Mouse (Mus musculus) layer of hippocampus, postnatal 14 days (tissue): Measurements from ENCODE around the gene Svs6. TPM values are rescaled to one million over a fixed set of nuclear protein-coding genes. Genes with fewer than 3 reads are reported as not detected.
"Not testable (repeated sequence)": the region's sequence is repeated elsewhere in the genome, so short reads cannot be mapped to it uniquely, and the experiment has no call there.

Experiments
- DNase-seq, 2 experiments: peaks; one replicate each; pipeline ENCODE4 v3.0.0; 2021 to 2022; ENCODE audit warnings: low spot score in 2 of 2, mixed read lengths in 1 of 2
- long read RNA-seq, 2 experiments: library from polyadenylated mRNA; stranded (forward); transcript quantifications; one replicate each; pipeline ENCODE4 v2.0.0; 2021
- total RNA-seq, 2 experiments: library from RNA; stranded (reverse); gene quantifications; 2 replicates each; pipeline ENCODE4 v1.2.3; 2021

Gene Svs6
- total RNA-seq = not detected
- long read RNA-seq, experiment 1 = 0 reads
- long read RNA-seq, experiment 2 = 0 reads

DNA sequence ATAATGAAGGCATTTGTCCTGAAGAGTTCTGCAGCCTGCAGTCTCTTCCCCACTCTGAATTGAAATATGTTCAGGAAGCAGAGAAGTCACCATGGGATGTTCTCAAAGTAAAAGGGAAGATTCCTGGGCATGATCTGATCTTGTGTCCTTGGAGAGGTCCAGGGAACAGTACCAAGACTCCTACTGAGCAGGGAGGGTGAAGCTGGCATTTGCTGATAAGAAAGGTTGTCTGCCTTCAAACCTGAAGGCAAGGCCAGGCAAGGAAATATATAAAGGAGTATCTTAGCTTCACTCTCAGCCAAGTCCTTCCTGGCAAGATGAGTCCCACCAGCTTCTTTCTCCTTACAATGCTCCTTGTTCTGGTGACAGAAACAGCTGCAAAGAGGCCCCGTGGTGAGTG is at the start of gene Svs6:
Gene Svs6, plus strand, starts transcription at position 301 of the 400 bp plus-strand sequence.
- not testable (repeated sequence) for DNase-seq

DNA sequence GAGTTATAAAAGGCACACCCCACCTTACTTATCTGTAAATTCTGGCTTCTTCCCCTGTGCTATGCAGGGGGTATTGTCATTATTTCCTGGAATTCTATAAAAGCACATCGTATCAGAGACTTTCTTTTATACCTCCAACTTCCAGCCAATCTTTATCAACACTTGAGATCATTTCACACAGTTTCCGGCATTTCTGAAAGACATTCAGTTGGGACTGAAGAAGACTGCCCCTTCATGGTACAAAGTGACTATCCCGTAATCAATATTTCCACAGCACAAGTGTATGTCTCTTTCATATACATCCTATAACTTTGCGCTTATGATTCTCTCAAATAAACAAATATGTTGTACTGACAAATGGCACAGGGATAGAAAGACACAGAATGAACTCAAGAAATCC is 38.2 kb upstream of the Svs6 start, which contains the start of gene Svs4:
Gene Svs4, minus strand, starts transcription at position 101 of the 400 bp plus-strand sequence.
- DNase-seq = no peak

DNA sequence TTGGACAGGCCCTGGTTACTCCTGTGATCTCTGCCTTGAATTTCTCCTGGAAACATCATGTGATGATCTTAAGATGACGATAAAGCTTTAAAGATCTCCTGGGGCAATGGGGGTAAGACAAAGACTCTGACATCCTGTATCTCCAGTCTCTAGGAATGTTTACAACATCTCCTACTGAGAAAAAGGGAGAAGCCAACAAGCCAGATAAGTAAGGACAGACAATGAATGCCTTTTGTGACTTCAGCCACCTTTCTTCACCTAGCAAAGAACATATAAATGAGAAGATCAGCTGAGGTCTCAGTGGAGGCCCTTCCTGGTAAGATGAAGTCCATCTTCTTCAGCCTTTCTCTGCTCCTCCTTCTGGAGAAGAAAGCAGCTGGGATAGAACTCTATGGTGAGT is 27.6 kb upstream of the Svs6 start, which contains the start of gene Svs3a:
Gene Svs3a, plus strand, starts transcription at position 301 of the 400 bp plus-strand sequence.
- not testable (repeated sequence) for DNase-seq

DNA sequence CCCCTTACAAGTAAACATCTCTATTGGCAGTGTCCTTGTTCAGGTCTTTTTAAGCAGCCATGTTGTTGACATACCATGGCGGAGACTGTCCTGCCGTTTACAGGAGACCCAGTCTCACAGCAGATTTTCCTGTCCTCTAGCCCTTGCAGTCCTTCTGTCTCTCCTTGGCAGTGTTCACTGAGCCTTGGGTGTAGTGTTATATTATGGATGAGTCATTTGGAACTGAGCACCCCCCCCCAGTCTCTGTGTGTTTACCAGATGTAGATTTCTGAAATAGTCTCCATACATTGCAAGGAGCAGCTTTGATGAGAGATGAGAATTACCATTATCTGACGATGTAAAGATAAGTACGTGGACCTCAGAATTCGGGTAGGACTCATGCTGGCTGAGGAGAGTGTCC is 4.0 kb upstream of the Svs6 start:
- no peak for DNase-seq

DNA sequence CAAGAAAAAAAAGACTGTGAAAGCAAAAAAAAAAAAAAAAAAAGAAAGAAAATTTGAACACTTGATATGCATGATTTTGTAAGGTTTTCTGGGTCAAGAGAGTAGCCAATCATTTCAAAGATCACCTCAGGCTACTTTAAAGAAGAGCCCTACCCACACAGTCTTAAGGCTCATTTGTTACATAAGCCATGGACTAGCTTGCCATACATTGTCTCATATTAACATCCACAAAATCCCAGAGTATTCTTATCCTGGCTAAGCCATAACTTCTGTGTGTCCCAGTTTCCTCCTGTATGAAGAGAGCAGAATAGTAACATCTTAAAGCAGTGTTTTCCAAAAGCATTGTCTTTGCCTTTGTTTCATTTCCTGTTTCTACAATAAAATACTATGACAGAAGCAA is 1.1 kb upstream of the Svs6 start:
- DNase-seq = not testable (repeated sequence)

DNA sequence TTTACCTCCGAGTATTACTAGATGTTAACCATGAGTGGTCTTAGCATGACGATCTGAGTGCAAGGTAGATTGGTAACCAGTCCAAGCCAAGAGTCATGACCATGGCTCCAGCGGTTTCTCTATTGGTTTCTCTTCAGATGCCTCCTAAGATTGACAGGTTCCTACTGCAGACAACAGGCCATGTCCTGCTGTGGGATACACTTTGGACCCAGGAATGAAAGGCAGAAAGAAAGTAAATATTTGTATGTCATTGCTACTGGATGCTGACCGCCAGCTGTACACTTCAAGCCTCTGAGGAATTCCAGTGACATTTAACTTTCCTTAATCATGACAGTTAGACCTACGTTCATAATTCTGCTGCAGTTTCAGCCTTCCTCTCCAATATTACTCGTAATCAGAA is 4.4 kb downstream of the Svs6 start:
- no peak for DNase-seq

DNA sequence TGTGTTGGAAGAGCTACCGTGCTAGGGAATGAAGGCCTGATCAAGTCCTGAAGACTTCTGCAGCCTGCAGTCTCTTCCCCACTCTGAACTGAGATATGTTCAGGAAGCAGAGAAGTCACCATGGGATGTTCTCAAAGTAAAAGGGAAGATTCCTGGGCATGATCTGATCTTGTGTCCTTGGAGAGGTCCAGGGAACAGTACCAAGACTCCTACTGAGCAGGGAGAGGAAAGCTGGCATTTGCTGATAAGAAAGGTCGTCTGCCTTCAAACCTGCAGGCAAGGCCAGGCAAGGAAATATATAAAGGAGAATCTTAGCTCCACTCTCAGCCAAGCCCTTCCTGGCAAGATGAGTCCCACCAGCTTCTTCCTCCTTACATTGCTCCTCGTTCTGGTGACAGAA is 15.9 kb downstream of the Svs6 start, which contains the start of gene Svs5:
Gene Svs5, plus strand, starts transcription at position 301 of the 400 bp plus-strand sequence.
- DNase-seq = not testable (repeated sequence)

DNA sequence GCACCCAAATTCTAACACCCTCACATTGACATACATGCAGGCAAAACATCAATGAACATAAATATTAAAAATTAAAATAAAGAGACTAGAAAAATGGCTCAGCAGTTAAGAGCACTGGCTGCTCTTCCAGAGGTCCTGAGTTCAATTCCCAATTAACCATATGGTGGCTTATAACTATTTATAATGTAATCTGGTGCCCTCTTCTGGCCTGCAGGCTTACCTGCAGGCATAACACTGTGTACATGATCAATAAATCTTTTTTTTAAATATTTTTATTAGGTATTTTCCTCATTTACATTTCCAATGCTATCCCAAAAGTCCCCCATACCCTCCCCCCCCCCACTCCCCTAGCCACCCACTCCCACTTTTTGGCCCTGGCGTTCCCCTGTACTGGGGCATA is 27.2 kb downstream of the Svs6 start:
- not testable (repeated sequence) for DNase-seq

DNA sequence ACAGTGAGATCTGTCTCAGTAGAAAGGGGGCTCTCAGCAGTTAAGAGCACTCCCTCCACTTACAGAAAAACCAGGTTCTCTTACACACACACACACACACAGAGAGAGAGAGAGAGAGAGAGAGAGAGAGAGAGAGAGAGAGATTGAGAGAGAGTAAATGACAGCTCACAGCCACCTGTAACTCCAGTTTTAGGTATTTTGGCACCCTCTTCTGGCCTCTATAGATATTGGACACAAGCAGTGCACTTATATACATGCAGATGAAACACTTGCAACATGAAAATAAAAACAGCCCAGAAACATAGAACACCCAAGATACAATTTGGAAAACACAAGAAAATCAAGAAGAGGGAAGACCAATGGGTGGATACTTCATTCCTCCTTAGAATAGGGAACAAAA is 31.1 kb downstream of the Svs6 start:
- not testable (repeated sequence) for DNase-seq

DNA sequence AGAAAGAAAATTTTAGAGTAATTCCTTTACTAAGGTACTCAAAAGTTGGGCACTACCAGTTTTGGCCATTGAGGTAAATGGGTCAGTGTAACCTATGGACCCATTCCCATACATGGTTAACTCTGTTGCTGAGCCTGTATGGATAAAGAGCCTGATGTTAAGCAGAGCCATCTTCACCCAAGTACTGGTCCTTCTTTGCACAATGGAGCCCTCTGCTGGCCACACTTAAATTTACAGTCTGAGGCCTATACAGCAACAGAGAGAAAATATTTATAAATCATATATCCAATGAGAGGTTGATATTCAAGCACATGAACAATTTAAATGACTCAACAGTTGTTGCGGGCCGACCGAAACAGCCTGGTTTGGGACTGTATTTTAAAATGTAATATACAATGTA is 32.4 kb downstream of the Svs6 start:
- DNase-seq = peak in 1 of 2 experiments; percentile 12

DNA sequence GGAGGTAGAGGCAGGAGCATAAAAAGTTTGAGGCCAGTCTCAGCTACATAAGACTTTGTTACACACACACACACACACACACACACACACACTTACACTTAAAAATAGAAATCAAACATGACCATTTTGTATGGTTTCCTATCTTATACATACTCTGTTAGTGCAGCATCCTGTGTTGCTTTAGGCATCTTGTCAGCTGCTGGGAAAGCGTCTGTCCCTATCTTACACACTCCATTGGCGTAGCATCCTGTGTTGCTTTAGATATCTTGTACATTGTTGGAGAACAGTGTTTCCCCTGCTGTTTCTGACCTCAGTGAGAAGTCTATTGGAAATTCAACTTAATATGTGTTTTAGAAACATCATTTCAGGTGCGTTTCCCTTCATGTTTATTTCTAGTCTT is 36.1 kb downstream of the Svs6 start:
- no peak for DNase-seq

DNA sequence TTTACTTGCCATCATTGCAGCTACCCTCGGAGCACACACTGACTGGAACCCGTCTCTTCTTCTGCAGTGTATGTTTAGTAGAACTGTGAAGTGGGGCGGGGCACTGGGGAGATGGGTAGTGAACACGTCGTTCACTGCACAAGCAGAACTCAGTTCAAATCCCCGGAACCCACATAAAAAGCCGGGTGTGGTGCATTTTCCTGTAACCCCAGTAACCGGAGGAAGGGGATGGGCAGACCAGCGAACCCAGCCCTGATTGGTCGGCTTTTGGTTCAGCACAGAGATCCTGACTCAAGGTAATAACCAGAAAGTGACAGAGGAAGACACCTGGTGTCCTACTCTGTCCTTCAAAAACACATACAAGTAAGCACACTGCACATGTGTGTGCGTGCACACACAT is 36.8 kb downstream of the Svs6 start:
- DNase-seq = no peak

DNA sequence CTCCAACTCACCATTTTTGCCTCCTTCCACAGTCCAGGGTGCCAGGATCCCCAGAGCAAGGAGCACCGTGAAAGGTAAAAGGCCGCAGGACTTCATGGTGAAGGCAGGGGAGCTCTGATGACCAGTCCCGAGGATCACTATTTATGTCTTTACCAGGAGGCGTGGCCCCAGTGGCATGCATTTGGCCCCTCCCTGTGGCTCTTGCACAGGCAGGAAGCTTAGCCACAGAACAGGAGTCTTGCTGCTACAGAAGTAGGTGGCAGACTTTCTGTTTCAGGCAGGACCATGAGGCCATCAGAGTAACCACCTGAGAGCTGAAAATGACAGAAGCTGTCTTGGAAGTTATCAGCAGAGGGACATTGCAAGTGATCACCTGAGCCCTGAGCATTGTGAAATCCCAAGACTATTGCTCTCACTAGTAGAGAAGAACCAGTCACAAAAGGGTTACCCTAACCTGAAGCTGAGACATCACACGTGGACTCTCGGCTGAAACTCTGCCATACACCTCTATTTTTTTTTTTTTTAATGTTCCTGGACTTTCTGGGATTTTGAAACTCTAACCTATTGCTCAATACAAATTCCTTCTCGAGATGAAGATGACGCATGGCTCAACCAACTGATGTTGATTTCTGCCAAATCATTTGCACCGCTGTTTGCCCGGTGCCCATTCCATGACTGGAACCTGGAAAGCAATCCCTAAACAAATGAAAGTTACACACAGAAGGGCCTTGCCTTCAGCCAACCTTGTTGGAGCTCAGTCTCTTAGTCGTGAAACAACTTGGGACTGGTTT is 39.8 kb downstream of the Svs6 start:
- DNase-seq = no peak

DNA sequence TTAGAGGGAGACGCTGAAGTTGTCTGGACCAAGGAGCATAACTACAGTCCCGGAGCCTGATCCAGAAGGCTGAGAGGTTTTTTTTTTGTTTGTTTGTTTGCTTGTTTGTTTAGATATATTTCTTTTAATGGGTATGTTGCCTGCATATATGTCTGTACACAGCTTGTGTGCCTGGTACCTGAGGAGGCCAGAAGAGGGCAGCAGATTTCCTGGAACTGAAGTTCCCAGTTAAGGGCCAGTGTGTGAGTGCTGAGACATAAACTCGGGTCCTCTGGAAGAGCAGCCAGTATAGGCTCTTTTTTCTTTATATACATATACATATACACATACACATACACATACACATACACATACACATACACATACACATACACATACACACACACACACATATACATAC is 41.8 kb downstream of the Svs6 start:
- no peak for DNase-seq

DNA sequence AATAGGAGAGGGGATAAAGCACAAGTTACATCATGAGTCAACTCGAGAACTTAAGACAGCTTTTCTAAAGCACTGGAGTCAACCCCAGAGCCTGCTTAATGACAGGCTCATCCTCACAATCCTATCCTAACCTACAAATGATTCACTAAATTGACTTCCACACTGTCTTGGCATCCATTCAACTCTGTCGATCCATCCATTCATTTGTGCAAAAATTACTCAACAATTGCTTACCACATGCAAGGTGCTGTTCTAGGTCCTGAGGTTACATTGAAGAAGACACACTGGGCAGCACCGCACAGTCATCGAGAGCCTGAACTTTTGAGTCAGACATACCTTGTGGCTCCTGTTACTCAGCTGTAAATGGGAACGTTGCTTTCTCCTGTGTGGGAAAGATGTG is 42.5 kb downstream of the Svs6 start:
- no peak for DNase-seq

DNA sequence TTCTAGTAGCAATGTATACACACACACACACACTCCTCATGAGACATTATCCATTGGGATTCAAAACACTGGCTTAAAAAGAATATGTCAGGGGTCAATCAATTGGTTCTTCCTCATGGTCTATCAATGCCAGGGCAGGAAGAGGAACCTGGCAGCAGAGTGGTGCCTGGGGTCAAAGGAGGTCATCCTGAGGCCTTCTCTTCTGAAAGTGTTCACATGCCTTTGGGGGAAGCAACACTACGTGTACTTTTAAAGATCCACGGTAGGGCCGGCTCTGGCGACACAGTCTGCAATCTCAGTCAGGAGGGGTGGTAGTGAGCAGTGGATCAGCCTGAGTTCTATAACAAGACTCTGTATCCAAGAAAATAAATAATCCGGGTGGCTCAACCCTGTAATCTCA is 43.1 kb downstream of the Svs6 start:
- DNase-seq = no peak

DNA sequence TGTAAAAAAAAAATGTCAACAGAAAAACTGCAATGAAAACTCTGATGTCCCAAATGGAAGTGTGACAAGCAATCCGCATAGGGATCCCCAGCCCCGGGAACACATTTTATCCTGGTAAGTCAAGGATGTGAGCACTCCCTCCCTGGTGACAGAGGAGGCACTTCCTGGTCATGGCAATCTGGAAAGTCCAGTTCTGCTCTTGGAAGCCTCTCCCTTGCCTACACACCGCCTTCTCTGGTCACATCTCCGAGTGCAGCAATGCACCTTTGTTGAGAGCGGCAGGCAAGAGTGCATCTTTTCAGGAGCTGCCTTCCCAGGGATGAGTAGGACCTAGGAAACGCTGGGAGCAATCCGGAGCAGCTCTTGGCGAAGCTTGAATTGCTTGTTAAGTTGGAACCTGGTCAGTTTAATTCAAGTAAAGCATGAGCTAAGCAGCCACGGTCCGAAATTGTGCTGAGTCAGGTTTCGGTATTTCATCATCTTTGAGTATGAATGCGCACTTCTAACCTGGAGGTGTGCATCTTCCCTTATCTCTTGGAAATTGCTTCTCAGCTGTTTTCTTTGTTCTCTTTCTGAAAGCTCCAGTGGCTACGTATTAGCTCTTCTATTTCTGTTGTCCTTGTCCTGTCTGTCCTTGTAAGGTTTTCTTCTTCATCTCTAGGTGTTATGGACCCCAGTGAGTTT is 44.6 kb downstream of the Svs6 start:
- no peak for DNase-seq

DNA sequence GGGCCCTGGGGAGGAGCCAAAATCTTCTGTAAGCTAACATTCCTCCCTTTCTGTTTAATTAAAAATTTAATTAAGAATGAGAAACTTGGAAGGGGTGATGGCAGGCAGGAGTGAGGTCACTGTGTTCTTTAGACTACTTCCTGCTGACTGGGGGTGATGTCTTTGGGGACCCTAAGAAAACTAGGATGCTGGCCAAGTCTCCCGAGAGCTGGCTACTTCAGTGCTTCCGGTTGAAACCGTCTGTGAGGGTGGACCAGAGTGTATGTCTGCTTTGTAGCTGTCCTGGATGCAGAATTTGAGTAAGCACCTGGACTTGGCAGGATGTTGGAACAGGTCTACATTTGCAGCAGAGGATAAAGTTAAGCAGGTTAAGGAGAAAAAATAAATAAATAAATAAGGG is 50.4 kb downstream of the Svs6 start:
- DNase-seq = no peak
